Mouse (Mus musculus) activated CD4-positive, CD25-positive, alpha-beta regulatory T cell, adult 4 months (primary cell): ENCODE measurements around the gene Hoxd13. TPM values are rescaled to one million over a fixed set of nuclear protein-coding genes. Genes with fewer than 3 reads are reported as not detected.

ENCODE experiments used
- ATAC-seq: one replicate; pipeline ENCODE4 v1.8.0; 2017
- polyA plus RNA-seq, 2 experiments: library from polyadenylated mRNA; unstranded; fragments of 100-300 nt; shearing (Covaris generic); gene quantifications; one replicate each; pipeline ENCODE4 v1.2.1; 2017

Gene Hoxd13
- polyA plus RNA-seq, 2 experiments from 2014 or later: not detected

GRCm38 (mm10) chr2:74695813-74696430 is 27.8 kb downstream of the Hoxd13 start:
- ATAC-seq: no peak

GRCm38 (mm10) chr2:74696442-74697335 is 28.6 kb downstream of the Hoxd13 start:
- no peak for ATAC-seq

- ATAC-seq: peak; percentile 28
Measured at GRCm38 (mm10) chr2:74697567-74698121, 29.5 kb downstream of the Hoxd13 start, which contains the start of gene Hoxd9. Hoxd9 (plus strand) TSS chr2:74697727.

GRCm38 (mm10) chr2:74698201-74699052 is 30.3 kb downstream of the Hoxd13 start:
- ATAC-seq: no peak

- no peak for ATAC-seq
Measured at GRCm38 (mm10) chr2:74699053-74699430, 30.9 kb downstream of the Hoxd13 start.

- no peak for ATAC-seq
Measured at GRCm38 (mm10) chr2:74699664-74700545, 31.8 kb downstream of the Hoxd13 start.

GRCm38 (mm10) chr2:74700546-74701112 is 32.5 kb downstream of the Hoxd13 start:
- no peak for ATAC-seq

GRCm38 (mm10) chr2:74701949-74702819 is 34.1 kb downstream of the Hoxd13 start:
- ATAC-seq: no peak

GRCm38 (mm10) chr2:74702820-74703219 is 34.7 kb downstream of the Hoxd13 start:
- ATAC-seq: no peak

- no peak for ATAC-seq
Measured at GRCm38 (mm10) chr2:74703317-74703716, 35.2 kb downstream of the Hoxd13 start.

GRCm38 (mm10) chr2:74703720-74704392 is 35.7 kb downstream of the Hoxd13 start:
- no peak for ATAC-seq

- ATAC-seq: no peak
Measured at GRCm38 (mm10) chr2:74704393-74704998, 36.4 kb downstream of the Hoxd13 start, which contains the start of gene Hoxd8. Hoxd8 (plus strand) TSS chr2:74704615.

- peak; percentile 13 for ATAC-seq
Measured at GRCm38 (mm10) chr2:74704999-74705466, 36.9 kb downstream of the Hoxd13 start.

- ATAC-seq: peak; percentile 13
Measured at GRCm38 (mm10) chr2:74705467-74706089, 37.5 kb downstream of the Hoxd13 start.

- no peak for ATAC-seq
Measured at GRCm38 (mm10) chr2:74706393-74706960, 38.4 kb downstream of the Hoxd13 start.

GRCm38 (mm10) chr2:74707599-74707998 is 39.5 kb downstream of the Hoxd13 start:
- ATAC-seq: no peak

GRCm38 (mm10) chr2:74708676-74709075 is 40.6 kb downstream of the Hoxd13 start:
- ATAC-seq: no peak
